Mouse (Mus musculus) liver, embryonic 15.5 days (tissue): ENCODE results near the gene Cfap73. TPM values are rescaled to one million over a fixed set of nuclear protein-coding genes. Genes with fewer than 3 reads are reported as not detected.

Experiments used
- ATAC-seq: fragments of 200-750 bp; cut with Nextera tagmentation; 2 replicates; pipeline ENCODE4 v1.8.0; 2017; ENCODE audit warnings: moderate number of reproducible peaks, mild to moderate bottlenecking, moderate library complexity; ENCODE audit not compliant: insufficient read depth
- H3K27ac ChIP-seq: fragments of 300-500 bp; sonication (generic); replicated peaks from 2 replicates; pipeline ENCODE4 v1.5.1; 2015; ENCODE audit warnings: mild to moderate bottlenecking, inconsistent platforms
- H3K27me3 ChIP-seq: fragments of 300-500 bp; sonication (generic); 2 replicates; pipeline ENCODE4 v1.6.1; 2015; ENCODE audit warnings: mild to moderate bottlenecking, inconsistent platforms
- H3K36me3 ChIP-seq: fragments of 300-500 bp; sonication (generic); replicated peaks from 2 replicates; pipeline ENCODE4 v1.6.1; 2015; ENCODE audit warnings: moderate library complexity, mild to moderate bottlenecking, inconsistent platforms
- H3K4me1 ChIP-seq: fragments of 300-500 bp; sonication (generic); replicated peaks from 2 replicates; pipeline ENCODE4 v1.6.1; 2015; ENCODE audit warnings: inconsistent platforms
- H3K4me2 ChIP-seq: fragments of 300-500 bp; sonication (generic); 2 replicates; pipeline ENCODE4 v1.6.1; 2015; ENCODE audit warnings: moderate library complexity, mild to moderate bottlenecking, inconsistent platforms
- H3K4me3 ChIP-seq: fragments of 300-500 bp; sonication (generic); replicated peaks from 2 replicates; pipeline ENCODE4 v1.5.1; 2015; ENCODE audit warnings: mild to moderate bottlenecking, inconsistent platforms
- H3K9ac ChIP-seq: fragments of 300-500 bp; sonication (generic); 2 replicates; pipeline ENCODE4 v1.6.1; 2015; ENCODE audit warnings: moderate library complexity, mild to moderate bottlenecking, inconsistent platforms
- H3K9me3 ChIP-seq: fragments of 300-500 bp; sonication (generic); replicated peaks from 2 replicates; pipeline ENCODE4 v1.6.1; 2016; ENCODE audit warnings: inconsistent platforms
- WGBS: fragments of 180-500 bp; shearing (Covaris S2); methylation state at CpG from one replicate; pipeline ENCODE4 v1.1.7; 2015; ENCODE audit warnings: mixed read lengths; ENCODE audit not compliant: insufficient replicate concordance; 5-methylcytosine and 5-hydroxymethylcytosine counted together
- polyA plus RNA-seq: library from polyadenylated mRNA; unstranded; fragments of >200 nt; fragmentation: Nextera tagmentation; extraction: Ambion mirVana; gene quantifications from 2 replicates; pipeline ENCODE4 v1.2.1, GENCODE M21; 2015

Cfap73 gene
- polyA plus RNA-seq, 1 experiment from 2014 or later, result not detected

- 46% methylated on average over 4 of the region's 4 CpGs for WGBS
- H3K4me2 ChIP-seq, result no peak overlapping the region
These were observed 13.3 kb upstream of the Cfap73 start for GRCm38 (mm10) chr5:120647361-120647760.

GRCm38 (mm10) chr5:120645851-120646250 is 11.8 kb upstream of the Cfap73 start:
- Histone ChIP-seq H3K4me3 (no peak overlapping the region), H3K27ac (no peak overlapping the region), H3K4me1 (peaks cover 17% of the 10 kb centered on the region), H3K9ac (no peak overlapping the region), H3K9me3 (no peaks in the 10 kb centered on the region), H3K36me3 (no peaks in the 10 kb centered on the region), H3K4me2 (no peak overlapping the region), H3K27me3 (peaks cover 69% of the 10 kb centered on the region)
- 37% methylated on average over 6 of the region's 6 CpGs for WGBS
- no peak for ATAC-seq

More at GRCm38 (mm10) chr5:120647361-120647760, 13.3 kb upstream of the Cfap73 start:
- Histone ChIP-seq H3K27me3 (peaks cover 79% of the 10 kb centered on the region), H3K9ac (no peak overlapping the region), H3K4me3 (no peak overlapping the region), H3K9me3 (no peaks in the 10 kb centered on the region), H3K27ac (no peak overlapping the region), H3K4me1 (peaks cover 23% of the 10 kb centered on the region), H3K36me3 (no peaks in the 10 kb centered on the region)
- ATAC-seq, result no peak

- Histone ChIP-seq H3K27me3 (peaks cover 52% of the 10 kb centered on the region), H3K36me3 (no peaks in the 10 kb centered on the region), H3K9me3 (no peaks in the 10 kb centered on the region), H3K4me3 (no peak overlapping the region), H3K4me1 (peaks cover 14% of the 10 kb centered on the region), H3K4me2 (no peak overlapping the region), H3K27ac (no peak overlapping the region), H3K9ac (no peak overlapping the region)
- 17% methylated on average over 3 of the region's 3 CpGs for WGBS
- ATAC-seq, result no peak
These were observed 10.2 kb upstream of the Cfap73 start for GRCm38 (mm10) chr5:120644227-120644626.

- peaks cover 45% of the 10 kb centered on the region for H3K27me3 ChIP-seq
- H3K36me3 ChIP-seq, result no peaks in the 10 kb centered on the region
- no peak for ATAC-seq
- WGBS, result 17% methylated on average over 14 of the region's 14 CpGs
- H3K27ac ChIP-seq, result no peak overlapping the region
- no peak overlapping the region for H3K4me3 ChIP-seq
- H3K9ac ChIP-seq, result no peak overlapping the region
- peaks cover 7% of the 10 kb centered on the region for H3K4me1 ChIP-seq
- H3K9me3 ChIP-seq, result no peaks in the 10 kb centered on the region
- no peak overlapping the region for H3K4me2 ChIP-seq
These were observed 9.5 kb upstream of the Cfap73 start for GRCm38 (mm10) chr5:120643365-120644085.

GRCm38 (mm10) chr5:120640094-120640493 is 6.1 kb upstream of the Cfap73 start:
- 62% methylated on average over 7 of the region's 7 CpGs for WGBS
- ATAC-seq, result no peak

GRCm38 (mm10) chr5:120635633-120636032 is 1.6 kb upstream of the Cfap73 start:
- Histone ChIP-seq H3K36me3 (no peaks in the 10 kb centered on the region), H3K27me3 (peaks cover 41% of the 10 kb centered on the region), H3K9me3 (no peaks in the 10 kb centered on the region), H3K4me3 (no peak overlapping the region), H3K4me1 (no peaks in the 10 kb centered on the region), H3K9ac (no peak overlapping the region), H3K27ac (no peak overlapping the region), H3K4me2 (no peak overlapping the region)
- ATAC-seq, result no peak
- 62% methylated on average over 5 of the region's 5 CpGs for WGBS

More at GRCm38 (mm10) chr5:120640094-120640493, 6.1 kb upstream of the Cfap73 start:
- no peaks in the 10 kb centered on the region for H3K4me1 ChIP-seq
- peaks cover 18% of the 10 kb centered on the region for H3K27me3 ChIP-seq
- H3K9me3 ChIP-seq, result no peaks in the 10 kb centered on the region
- no peak overlapping the region for H3K4me2 ChIP-seq
- no peaks in the 10 kb centered on the region for H3K36me3 ChIP-seq
- H3K4me3 ChIP-seq, result no peak overlapping the region
- H3K27ac ChIP-seq, result no peak overlapping the region
- no peak overlapping the region for H3K9ac ChIP-seq

- no peak overlapping the region for H3K27ac ChIP-seq
- no peaks in the 10 kb centered on the region for H3K36me3 ChIP-seq
- peaks cover 49% of the 10 kb centered on the region for H3K27me3 ChIP-seq
- H3K9ac ChIP-seq, result no peak overlapping the region
- H3K9me3 ChIP-seq, result no peaks in the 10 kb centered on the region
- H3K4me3 ChIP-seq, result no peak overlapping the region
- H3K4me2 ChIP-seq, result no peak overlapping the region
- no peak for ATAC-seq
- no peaks in the 10 kb centered on the region for H3K4me1 ChIP-seq
- WGBS, result 36% methylated on average over 5 of the region's 5 CpGs
These were observed 825 bp upstream of the Cfap73 start for GRCm38 (mm10) chr5:120634860-120635259.

- ATAC-seq, result no peak
- H3K4me1 ChIP-seq, result peaks cover 5% of the 10 kb centered on the region; the same call in 1 of the 2 replicates
- no peak overlapping the region for H3K4me2 ChIP-seq
- no peaks in the 10 kb centered on the region for H3K9me3 ChIP-seq
- 78% methylated on average over 5 of the region's 5 CpGs for WGBS
- H3K27me3 ChIP-seq, result peaks cover 53% of the 10 kb centered on the region
- H3K4me3 ChIP-seq, result no peak overlapping the region
- no peak overlapping the region for H3K27ac ChIP-seq
- H3K36me3 ChIP-seq, result peaks cover 6% of the 10 kb centered on the region
- no peak overlapping the region for H3K9ac ChIP-seq
These were observed 2.1 kb downstream of the Cfap73 start for GRCm38 (mm10) chr5:120631892-120632291.

GRCm38 (mm10) chr5:120631128-120631527 is 2.9 kb downstream of the Cfap73 start:
- H3K4me1 ChIP-seq, result peaks cover 5% of the 10 kb centered on the region; the same call in 1 of the 2 replicates
- H3K27me3 ChIP-seq, result peaks cover 53% of the 10 kb centered on the region
- no peak overlapping the region for H3K4me3 ChIP-seq
- H3K4me2 ChIP-seq, result no peak overlapping the region
- H3K9me3 ChIP-seq, result no peaks in the 10 kb centered on the region
- H3K9ac ChIP-seq, result no peak overlapping the region
- H3K36me3 ChIP-seq, result peaks cover 14% of the 10 kb centered on the region
- no peak for ATAC-seq
- no peak overlapping the region for H3K27ac ChIP-seq
- WGBS, result 7% methylated on average over 29 of the region's 29 CpGs

GRCm38 (mm10) chr5:120628624-120629023 is 5.4 kb downstream of the Cfap73 start:
- no peak overlapping the region for H3K27ac ChIP-seq
- peaks cover 40% of the 10 kb centered on the region for H3K27me3 ChIP-seq
- no peak overlapping the region for H3K9ac ChIP-seq
- no peak overlapping the region for H3K4me3 ChIP-seq
- no peak for ATAC-seq
- no peak overlapping the region for H3K4me2 ChIP-seq
- peaks cover 5% of the 10 kb centered on the region; the same call in 1 of the 2 replicates for H3K4me1 ChIP-seq
- peaks cover 37% of the 10 kb centered on the region for H3K36me3 ChIP-seq
- H3K9me3 ChIP-seq, result no peaks in the 10 kb centered on the region
- WGBS, result 56% methylated on average over 7 of the region's 7 CpGs

- H3K36me3 ChIP-seq, result peaks cover 46% of the 10 kb centered on the region
- ATAC-seq, result no peak
- H3K9me3 ChIP-seq, result no peaks in the 10 kb centered on the region
These were observed 6.3 kb downstream of the Cfap73 start for GRCm38 (mm10) chr5:120627515-120628300.

More at GRCm38 (mm10) chr5:120627515-120628300, 6.3 kb downstream of the Cfap73 start:
- Histone ChIP-seq H3K4me3 (no peak overlapping the region), H3K9ac (no peak overlapping the region), H3K4me1 (peaks cover 5% of the 10 kb centered on the region; the same call in 1 of the 2 replicates), H3K4me2 (no peak overlapping the region), H3K27me3 (peaks cover 32% of the 10 kb centered on the region), H3K27ac (no peak overlapping the region)
- WGBS, result 81% methylated on average over 15 of the region's 15 CpGs
